Mouse (Mus musculus) adrenal gland, adult 8-10 months (tissue): ENCODE measurements around the gene Coq2. TPM values are rescaled to one million over a fixed set of nuclear protein-coding genes. Genes with fewer than 3 reads are reported as not detected.

Experiments
- DNase-seq: peaks from one replicate; pipeline ENCODE4 v3.0.0; 2022
- total RNA-seq, 4 experiments: library from RNA; stranded (reverse); gene quantifications; 2 replicates each; pipeline ENCODE4 v1.2.4; 2022

The Coq2 gene
- 10 to 100 TPM; 71.6 to 81.1 (median 77.9) TPM for total RNA-seq

DNA sequence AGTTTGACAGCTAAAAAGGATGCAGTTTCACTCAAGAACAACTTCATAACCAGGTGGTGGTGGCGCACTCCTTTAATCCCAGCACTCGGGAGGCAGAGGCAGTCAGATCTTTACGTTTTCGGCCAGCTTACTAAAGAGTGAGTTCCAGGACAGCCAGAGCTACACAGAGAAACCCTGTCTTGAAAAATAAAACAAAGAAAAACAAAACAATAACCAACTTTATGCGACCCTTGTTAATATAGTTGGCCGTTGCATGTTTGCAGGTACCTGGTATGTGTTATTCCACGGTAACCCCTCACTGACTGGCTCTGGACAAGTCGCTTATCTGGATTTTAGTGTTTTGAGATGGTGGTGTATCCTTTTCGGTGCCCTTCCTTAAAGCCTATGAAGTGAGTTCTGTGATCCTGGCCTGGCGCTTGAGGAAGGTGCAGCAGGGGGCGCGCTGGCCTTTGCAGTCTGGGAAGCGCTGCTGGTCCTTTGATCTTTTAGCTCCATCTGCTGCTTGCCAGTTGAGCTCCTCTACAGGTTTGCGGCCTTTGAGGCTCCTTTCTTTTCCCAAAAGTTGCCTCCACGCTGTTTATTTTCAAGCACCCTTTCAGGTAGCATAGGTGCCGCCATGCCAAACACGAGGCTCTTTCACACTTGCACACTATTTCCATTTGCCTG, at the start of gene Coq2:
Gene Coq2, minus strand, starts transcription at position 430 of the 666 bp plus-strand sequence.
- DNase-seq, result peak; percentile 77

DNA sequence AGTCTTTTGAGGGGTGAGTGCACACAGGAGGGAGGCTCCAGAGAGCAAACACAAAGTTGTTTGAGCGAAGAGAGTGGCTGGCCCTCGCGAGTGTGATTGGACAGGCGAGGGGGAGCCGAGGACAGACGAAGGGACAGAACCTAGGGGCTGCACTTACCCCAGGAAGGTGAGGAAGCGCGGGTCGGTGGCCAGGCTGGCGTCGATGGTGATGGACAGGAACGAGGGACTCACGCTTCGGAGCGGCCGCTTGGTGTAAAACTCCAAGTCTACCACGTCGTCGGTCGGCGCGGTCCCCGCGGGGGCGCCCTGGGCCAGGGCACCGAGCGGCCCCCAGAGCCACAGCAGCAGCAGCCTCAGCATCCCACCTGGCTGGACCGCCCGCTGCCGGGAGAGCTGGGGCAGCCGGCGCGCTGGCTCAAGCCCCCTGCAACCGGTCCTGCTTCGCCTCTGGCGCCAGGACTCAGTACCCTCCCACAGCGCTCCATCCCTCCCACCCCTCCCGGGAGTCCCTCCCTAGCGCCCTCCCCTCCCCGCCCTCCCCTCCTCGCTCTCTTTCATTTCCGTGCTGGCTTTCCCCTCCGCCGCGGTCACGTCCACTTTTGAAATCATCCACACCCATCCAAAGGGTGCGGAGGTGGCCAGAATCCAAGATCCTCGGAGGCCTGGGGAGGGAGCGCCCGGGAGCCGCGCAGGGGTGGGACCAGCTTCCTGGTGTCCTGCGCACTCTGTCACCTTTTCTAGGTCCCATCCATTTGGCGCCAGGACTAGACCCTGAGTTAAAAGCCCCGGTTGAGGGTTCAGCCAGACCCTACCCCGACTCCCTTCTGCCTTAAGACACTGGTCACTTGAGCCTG, 44.5 kb upstream of the Coq2 start, which contains the start of gene Hpse:
Gene Hpse, minus strand, starts transcription at position 482 of the 854 bp plus-strand sequence.
- peak; percentile 5 for DNase-seq

DNA sequence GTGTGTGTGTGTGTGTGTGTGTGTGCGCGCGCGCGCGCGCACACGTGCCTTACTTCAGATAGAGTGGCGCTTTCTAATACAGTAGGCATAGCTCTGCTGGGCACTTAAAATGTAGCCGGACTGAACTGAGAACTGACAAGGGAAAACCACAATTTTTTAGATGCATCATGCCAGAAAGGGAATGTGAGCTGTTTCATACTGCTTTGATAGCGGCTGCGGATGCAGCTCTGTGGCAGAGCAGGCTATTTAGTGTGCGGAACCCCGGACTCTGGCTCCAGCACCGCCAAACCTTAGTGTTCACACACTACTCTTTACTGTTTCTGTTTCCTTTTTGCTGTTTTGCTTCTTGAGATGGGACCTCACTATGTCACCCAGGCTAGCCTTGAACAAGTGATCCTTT, 41.8 kb upstream of the Coq2 start:
- DNase-seq, result no peak

DNA sequence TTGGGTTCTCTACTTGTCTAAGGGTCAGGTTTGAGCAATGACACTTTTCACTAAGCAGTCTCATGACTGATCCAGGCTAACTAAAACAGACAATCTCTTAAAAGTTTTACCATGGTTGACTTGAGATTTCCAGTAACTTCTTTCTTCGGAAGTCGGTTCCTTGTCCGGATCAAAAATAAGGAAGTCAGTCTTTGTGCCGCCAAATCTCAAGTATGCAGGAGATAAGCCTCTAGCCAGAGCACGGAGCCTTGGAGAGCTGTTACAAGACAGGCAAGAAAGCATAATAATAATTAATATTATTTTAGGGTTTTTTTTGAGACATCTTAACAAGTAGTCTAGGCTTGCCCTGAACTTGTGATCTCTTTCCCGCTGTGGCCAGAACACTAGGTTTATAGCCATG, 36.3 kb upstream of the Coq2 start:
- no peak for DNase-seq

DNA sequence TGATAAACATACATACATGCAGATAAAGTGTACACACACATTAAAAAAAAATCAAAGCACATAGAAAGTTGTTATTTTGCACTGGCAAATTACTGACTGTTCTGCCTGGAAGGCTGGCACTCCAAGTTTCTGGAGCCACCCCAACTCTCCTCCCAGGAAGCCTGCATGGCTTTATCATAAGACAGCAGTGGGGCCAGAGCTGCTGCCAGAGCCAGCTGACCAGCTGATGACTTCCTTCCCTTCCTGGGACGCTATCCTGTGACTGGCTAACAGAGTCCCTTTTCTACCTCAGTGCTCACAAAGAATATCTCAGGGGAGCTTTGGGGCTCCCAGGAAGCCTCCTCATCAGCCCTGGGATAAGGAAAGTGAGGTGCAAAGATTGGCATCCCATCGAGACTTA, 35.1 kb upstream of the Coq2 start:
- no peak for DNase-seq

DNA sequence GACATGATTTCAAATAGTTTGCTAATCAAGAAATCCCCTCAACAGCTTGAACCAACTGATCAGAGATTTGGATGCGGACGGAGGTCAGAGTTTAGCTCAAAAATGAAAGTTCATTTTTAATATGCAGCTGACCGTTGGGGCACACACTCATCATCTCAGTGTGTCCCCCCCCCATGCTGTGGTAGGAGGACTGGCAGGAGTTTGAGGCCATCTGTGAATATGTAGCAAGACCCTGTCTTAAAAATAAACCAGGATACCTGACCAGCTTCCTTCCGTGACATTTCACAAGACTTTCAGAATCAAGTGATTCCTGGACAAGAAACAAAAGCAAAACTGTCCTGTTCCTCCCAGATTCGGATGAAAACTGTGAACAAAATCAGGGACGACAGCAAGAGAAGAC, 34.1 kb upstream of the Coq2 start:
- DNase-seq, result no peak

DNA sequence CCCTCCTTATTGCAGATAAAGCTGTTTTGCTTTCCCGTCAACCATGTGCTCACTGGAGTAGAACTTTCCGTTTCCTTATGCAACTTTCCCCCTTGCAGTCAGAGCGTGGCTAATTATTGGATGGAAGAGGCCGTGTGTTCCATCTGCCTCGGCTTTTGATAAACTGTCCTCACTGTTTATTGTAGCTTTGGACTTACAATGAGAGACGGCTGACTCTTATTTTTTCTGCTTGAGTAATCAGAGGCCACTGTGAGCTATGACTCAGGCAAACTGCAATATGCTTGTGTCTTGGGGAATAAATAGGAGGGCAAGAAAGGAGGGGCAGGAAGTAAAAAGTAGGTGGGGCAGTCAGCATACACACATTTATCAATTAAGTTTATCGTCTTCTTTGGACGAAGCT, 31.7 kb upstream of the Coq2 start:
- DNase-seq, result no peak

DNA sequence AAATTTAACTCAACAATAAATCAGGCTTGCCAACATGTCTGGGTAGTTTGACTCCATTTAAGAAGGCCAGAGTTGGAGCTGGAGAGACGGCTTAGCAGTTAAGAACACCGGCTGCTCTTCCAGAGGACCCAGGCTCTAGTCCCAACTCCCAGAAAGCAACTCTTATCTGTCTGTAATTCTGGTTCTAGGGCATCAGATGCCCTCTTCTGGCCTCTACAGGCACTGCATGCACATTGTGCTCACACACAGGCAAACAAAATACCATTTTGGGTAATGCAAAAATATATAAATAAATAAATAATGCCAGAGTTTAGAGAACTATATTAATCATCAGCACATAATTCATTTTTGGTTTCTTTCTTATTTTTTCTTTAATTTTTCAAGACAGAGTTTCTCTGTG, 29.3 kb upstream of the Coq2 start:
- DNase-seq, result no peak

DNA sequence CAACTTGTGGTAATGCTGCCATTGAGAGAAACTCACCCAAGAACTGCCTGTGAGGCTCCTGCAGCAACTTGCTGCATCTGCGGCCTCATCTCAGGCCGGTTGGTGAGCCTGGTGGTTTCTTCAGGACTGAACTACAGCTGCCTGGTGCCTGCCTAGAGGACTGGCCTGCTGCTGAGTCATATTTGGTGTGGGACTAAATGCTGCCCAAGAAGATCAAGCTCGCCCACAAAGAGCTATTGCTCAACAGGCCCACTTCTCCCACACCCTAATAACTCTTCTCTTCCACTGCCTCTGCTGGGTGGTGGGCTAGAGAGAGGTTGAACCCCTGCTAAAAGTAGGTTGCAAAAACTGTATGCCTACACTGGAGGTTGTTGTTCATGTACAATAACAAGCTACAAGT, 27.4 kb upstream of the Coq2 start:
- DNase-seq, result no peak

DNA sequence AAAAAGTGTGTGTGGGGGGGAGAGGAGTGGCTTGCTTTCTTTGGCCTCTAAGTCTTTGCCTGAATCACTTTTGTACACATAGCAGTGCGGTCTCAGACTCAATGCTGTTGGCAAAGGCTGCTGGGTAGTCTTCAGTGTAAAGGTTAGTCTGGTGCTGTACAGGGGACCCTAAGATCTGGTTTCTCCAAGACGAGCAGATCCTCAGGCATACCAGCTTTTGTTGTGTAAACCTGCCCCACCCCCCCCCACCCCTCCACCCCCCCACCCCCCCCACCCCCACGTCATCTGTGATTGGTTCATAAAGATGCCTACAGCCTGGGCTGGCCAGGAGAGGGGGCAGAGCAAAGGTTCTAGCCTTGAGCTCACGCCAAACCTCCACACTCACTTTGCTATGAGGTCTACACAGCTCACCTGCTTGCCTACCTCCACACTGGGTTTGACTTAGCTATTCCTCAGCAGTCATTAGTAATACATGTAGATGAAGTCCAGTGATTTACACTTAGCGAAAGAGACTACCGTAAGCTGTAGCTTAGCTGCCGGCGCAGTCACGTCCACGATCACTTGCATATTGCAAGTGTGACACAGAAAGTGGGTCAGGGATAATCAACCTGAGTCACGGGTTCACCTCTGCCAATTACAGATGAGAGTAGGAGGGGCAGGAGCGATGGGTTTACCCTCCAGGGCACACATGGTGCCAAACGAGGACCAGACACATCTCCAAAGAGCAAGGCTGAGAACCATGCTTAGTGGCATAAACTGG, 26.1 kb upstream of the Coq2 start:
- no peak for DNase-seq

DNA sequence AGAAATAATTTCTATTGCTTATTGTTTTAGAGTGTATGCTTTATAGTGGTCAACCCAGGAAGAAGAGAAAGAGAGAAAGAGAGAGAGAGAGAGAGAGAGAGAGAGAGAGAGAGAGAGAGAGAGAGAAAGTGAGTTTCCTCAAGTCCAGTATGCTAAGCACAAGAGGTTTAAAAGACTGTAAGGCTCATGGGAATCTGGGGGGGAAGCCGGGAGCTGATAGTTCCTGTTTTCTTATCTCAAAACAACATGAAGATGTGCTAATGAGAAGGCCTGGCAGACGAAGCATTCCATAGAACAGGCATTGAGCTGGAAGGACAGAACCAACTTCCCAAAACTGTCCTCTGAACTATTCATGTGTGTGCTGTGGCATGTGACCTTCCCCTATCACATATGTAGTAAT, 22.9 kb upstream of the Coq2 start:
- DNase-seq, result no peak

DNA sequence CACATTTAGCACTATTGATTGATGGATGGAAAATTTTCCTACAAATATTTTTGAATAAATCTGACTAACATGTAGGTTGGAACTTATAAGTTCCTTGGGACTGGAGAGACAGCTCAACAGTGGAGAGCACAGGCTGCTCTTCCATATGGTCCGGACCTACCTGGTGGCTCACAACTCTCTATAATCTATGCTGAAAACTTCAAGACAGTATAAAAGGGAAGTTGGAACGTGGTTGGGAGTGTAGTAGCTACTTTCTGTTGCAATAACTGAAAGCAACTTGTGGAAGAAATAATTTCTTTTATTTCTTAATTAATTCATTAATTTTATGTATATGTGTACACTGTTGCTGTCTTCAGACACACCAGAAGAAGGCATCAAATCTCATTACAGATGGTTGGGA, 22.5 kb upstream of the Coq2 start:
- DNase-seq, result no peak

DNA sequence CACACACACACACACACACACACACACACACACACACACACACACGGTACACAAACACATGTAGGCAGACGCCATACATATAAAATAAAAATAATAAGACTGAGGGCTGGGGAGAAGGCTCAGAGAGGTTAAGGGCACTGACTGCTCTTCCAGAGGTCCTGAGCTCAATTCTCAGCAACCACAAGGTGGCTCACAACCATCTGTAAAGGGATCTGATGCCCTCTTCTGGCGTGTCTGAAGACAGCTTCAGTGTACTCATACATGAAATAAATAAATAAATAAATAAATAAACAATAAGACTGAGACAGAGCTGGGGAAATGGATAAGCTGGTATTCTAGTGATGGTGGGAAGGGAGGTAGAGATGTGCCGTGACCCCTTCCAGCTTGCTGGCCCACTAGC, 10.7 kb upstream of the Coq2 start:
- DNase-seq, result no peak

DNA sequence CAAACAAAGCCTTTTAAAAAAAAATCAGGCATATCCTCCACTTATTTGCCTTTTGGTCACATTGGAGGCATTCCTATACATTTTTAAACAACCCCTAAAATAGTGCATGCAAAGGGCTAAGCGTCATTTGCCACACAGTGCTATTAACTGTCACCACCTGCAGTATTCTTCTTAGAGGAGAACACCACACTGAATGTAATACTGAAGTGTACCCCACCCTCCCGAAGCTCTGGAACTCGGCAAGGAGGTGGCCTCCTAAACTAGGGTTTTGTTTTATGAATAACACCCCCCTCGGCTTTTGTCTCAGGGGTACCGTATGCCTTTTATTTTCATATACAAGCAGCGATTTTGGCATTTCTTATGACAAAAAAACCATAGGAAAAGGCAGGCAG, 5.6 kb upstream of the Coq2 start:
- no peak for DNase-seq

DNA sequence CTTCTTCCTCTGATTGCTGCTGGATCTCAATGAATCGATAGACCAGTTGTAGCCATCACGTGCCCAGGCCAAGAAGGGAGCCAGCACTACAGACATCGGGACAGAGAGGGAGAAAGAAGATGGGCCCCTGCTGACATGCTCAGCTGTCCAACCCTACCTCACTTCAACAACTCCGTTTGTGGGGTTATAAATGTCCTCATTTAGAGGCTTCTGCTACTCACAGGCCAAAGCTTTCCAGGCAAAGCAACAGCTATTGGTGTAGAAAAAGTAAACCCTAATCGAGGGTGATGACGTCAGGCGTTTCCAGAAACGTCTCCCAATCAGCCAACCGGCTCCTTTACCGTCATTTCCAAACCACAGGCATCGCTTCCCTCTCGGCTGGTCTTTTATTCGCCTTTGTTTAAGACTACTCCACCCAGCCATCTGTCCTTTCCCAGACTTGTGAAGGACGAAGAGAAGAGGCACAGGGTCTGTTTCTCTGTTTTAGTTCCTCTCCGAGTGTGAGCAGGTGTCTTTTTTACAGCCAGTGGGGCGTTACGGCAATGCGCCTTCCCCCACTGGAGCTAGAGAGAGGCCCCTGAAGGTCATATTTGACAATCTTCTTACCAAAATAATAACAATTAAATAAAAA, 5.1 kb upstream of the Coq2 start:
- DNase-seq, result no peak

DNA sequence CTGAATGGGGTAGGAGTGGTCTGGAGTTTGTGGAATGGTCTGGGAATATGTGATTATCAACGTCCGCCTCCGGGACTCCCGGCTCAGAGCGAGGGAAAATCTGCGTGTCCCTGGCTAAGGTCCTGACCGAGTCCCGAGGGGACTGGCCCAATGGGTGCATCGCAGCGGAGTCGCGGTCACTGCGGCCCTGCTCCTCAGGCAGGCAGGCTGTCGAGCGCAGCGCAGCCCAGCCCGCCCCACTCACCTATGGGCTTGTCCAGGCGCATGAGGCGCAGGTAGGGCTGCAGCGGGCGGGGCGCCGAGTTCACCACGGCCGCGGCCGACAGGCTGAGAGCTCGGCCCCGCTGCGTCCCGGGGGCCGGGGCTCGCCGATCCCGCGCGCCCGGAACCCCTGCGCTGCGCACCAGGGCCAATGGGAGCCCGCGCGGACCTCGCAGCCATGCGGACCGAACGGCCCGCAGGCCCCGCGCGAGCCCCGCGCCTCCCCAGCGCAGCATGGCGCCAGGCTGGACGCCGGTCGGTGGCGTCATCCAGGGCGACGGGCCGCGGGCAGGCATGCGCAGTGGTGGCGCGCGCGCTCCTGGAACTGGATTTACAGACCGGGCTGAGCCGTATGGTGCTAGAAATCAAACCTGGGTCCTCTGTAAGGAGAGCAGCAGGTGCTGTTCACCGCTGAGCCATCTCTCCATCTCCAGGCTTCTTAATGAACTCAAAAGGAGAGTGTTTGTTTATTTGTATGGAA, 1.0 kb downstream of the Coq2 start:
- peak; percentile 74 for DNase-seq

DNA sequence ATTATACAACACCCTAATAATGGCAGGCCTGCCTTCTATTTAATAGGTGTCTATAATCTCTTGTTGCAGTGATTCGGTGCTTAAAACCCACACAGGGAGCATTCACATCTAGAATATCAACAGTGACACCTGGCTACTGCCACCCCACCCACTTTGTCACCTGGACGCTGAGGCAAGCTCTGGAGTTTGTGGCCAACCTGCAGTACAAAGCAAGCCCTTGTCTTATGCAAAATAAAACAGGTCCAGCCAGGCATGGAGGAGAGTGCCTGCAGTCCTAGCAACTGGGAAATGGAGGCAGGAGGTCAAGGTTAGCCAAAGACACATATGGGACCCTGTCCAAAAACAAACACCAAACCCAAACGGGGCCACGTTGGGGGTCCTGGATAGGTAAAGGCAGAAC, 2.5 kb downstream of the Coq2 start:
- DNase-seq, result no peak

DNA sequence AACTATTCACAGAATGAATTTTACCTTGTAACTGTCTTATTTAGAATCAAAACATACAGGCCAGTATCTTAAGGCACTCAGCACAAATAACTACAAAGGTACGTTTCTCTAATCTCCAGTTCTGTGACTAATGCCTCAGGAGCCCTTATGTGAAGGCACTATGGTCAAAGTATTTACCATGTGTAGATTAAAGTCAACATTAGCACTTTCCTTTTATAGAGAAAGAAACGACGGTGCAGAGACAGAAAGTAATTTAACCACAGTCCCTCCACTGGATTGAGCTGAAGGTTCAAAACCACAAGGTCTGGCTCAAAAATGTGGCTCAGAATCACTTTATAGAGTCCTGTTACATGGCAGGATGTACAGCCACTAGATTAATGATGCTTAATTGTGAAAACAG, 3.0 kb downstream of the Coq2 start:
- no peak for DNase-seq

DNA sequence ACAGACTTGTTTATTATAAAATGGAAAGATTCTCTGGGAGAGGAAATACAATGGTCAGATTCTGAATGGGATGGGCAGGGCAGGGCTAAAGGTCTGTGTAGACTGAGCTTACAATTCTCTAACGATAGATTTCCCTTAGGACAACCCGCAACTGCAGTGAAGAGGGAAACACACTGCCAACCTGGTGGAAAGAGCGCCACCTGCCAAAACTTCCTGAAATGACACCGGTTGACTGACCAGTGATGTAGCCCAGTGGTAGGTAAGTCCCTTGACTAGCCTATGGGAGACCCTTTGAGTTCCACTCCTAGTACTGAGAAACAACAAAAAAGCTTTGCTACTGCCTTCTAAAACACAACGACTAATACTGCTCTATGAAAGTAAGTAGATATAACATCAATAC, 3.5 kb downstream of the Coq2 start:
- peak; percentile 13 for DNase-seq

DNA sequence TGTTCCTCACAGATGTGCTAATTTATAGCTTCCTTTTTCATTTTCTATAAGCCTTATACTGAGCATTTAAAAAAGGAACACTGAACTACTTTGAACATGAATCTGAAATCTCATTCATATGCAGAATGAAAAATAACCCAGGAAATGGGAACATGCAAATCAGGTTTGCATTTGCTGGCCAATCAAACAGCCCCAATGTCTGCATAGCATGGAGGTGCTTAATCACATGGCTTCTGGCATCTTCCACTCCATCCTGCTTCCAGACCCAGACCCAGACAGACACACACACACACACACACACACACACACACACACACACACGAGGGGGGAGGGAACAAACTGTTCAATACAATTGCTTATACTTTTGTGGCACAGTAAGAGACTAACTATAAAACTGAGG, 8.0 kb downstream of the Coq2 start:
- DNase-seq, result no peak

DNA sequence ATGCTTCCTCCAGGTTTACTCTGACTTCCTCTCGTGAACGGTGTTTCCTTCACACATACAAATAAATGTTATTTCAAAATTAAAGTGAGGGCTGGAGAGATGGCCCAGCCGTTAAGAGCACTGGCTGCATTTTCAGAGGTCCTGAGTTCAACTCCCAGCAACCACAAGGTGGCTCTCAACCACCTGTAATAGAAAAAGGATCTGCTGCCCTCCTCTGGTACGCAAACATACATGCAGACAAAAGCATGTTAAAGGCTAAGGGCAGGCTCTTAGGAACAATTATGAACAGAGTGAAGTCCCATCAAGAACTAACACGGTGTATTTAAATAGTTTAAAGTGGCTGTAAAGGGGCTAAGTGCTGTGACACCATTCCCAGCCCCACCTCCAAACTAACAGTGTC, 11.1 kb downstream of the Coq2 start:
- DNase-seq, result no peak

DNA sequence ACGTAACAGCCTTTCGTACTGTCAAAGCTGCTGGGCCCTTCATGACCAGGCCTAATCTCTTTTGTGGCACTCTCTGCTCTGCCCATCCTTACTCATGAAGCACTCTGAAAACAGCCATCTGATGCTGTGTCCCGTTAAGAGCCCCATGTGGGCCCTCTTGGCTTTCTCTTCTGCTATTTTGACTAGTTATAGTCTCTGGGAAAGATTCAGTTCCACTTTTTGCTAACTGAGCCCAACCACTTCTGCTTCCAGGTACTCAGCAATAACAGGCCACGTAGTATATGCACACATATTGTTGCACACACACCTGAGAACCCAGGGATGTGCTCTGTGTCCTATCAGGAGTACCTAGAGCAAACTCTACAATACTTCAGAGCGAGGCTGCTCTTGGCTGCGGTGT, 11.9 kb downstream of the Coq2 start:
- no peak for DNase-seq
